Mouse (Mus musculus) lung, postnatal 10 days (tissue): ENCODE results near the gene Lrrc29.
A peak's percentile ranks its signal among the peaks of the same experiment; 100 is the strongest.

Experiments used
- DNase-seq: peaks from one replicate; pipeline ENCODE4 v3.0.0; 2021

The Lrrc29 gene

GRCm38 (mm10) chr8:105288958-105289732, 36.9 kb downstream of the Lrrc29 start:
- peak; percentile 97 for DNase-seq

GRCm38 (mm10) chr8:105288231-105288630, 37.8 kb downstream of the Lrrc29 start:
- no peak for DNase-seq

- DNase-seq: no peak
Observed at GRCm38 (mm10) chr8:105286907-105287306, 39.2 kb downstream of the Lrrc29 start.

- DNase-seq: no peak
Observed at GRCm38 (mm10) chr8:105285514-105285913, 40.6 kb downstream of the Lrrc29 start.

- DNase-seq: peak; percentile 75
Observed at GRCm38 (mm10) chr8:105283074-105283473, 43.0 kb downstream of the Lrrc29 start.

- DNase-seq: no peak
Observed at GRCm38 (mm10) chr8:105282239-105282638, 43.8 kb downstream of the Lrrc29 start.

- DNase-seq: peak; percentile 76
Observed at GRCm38 (mm10) chr8:105281821-105282220, 44.3 kb downstream of the Lrrc29 start.

GRCm38 (mm10) chr8:105280567-105280966, 45.5 kb downstream of the Lrrc29 start:
- no peak for DNase-seq

GRCm38 (mm10) chr8:105278911-105279334, 47.2 kb downstream of the Lrrc29 start:
- DNase-seq: peak; percentile 85

GRCm38 (mm10) chr8:105276292-105277120, 49.6 kb downstream of the Lrrc29 start:
- peak; percentile 80 for DNase-seq

- no peak for DNase-seq
Observed at GRCm38 (mm10) chr8:105275840-105276239, 50.2 kb downstream of the Lrrc29 start, which contains the start of gene Nol3. Gene Nol3, plus strand, starts transcription at chr8:105276140.

GRCm38 (mm10) chr8:105275387-105275786, 50.7 kb downstream of the Lrrc29 start:
- DNase-seq: no peak

GRCm38 (mm10) chr8:105270916-105271186, 55.2 kb downstream of the Lrrc29 start:
- no peak for DNase-seq

- DNase-seq: no peak
Observed at GRCm38 (mm10) chr8:105270101-105270915, 55.8 kb downstream of the Lrrc29 start.

GRCm38 (mm10) chr8:105269461-105269947, 56.6 kb downstream of the Lrrc29 start, which contains the start of gene Hsf4:
Gene Hsf4, plus strand, starts transcription at chr8:105269801.
- peak; percentile 80 for DNase-seq

- DNase-seq: peak; percentile 83
Observed at GRCm38 (mm10) chr8:105269075-105269458, 57.0 kb downstream of the Lrrc29 start.

GRCm38 (mm10) chr8:105268342-105269074, 57.6 kb downstream of the Lrrc29 start:
- DNase-seq: peak; percentile 54

- DNase-seq: no peak
Observed at GRCm38 (mm10) chr8:105266775-105267174, 59.3 kb downstream of the Lrrc29 start.

- DNase-seq: peak; percentile 62
Observed at GRCm38 (mm10) chr8:105265128-105265527, 61.0 kb downstream of the Lrrc29 start.

GRCm38 (mm10) chr8:105264024-105264982, 61.8 kb downstream of the Lrrc29 start, which contains the start of the genes Tradd and Fbxl8:
Gene Tradd, minus strand, starts transcription at chr8:105264609.
Gene Fbxl8, plus strand, starts transcription at chr8:105264648.
- peak; percentile 85 for DNase-seq
